ENCODE assay signal across 24 mouse cellular contexts in the genomic region with DNA sequence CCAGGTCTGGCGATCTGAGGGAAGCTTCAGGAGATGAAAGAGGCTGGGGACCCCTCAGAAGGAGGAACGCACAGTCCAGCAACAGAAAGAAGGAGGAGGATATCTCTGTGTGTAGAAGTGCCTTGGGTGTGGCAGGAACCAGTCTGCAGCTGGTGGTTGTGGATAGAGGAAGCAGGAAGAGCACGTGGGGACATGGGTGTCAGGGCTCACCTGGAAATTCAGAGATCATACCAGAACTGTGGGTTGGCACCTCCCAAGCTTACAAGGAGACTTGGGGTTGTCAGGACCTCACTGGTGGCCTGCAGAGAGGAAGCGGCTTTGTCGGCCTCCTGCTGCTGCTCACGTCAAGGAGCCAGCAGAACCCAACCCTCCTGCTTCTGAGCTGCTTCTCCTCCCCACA. TPM values are rescaled to one million over a fixed set of nuclear protein-coding genes. Genes with fewer than 3 reads are reported as not detected.
DNase-seq lines count a peak whose midpoint lies in the region; ATAC-seq and TF ChIP-seq lines count a peak whose summit lies in the region.
"Had no signal": no experiment of that assay in that cellular context is flagged by ENCODE, and none has a peak within 500 bp of the region (broad histone marks: within the 10 kb centered on the region; RNA-seq: fewer than 3 reads in every experiment).

No protein-coding gene starts in this region.

- H3K79me2 ChIP-seq in CH12.LX (replicated peaks; ENCODE audit: control insufficient read depth, extremely low read depth, insufficient read depth, poor library complexity, severe bottlenecking) = 0 out of 2 replicates have a peak, but pooled peaks cover 3% of the 10 kb centered on the region

- peaks cover 40 to 95% of the 10 kb centered on the region in 2 experiments for H3K4me1 ChIP-seq in CH12.LX (ENCODE audit: control insufficient read depth in 1 of 2, insufficient read depth in 2 of 2)
- peaks cover 16% of the 10 kb centered on the region for H3K4me1 ChIP-seq in hindbrain, embryonic 10.5 days (replicated peaks)
- H3K4me1 ChIP-seq: limb, embryonic 12.5 days had no signal

- 0 out of 2 replicates have a peak overlapping the region, but pooled peaks have one; percentile 1 for H3K27ac ChIP-seq in CH12.LX (ENCODE audit: insufficient read depth, low read depth)
- H3K27ac ChIP-seq in hindbrain, embryonic 10.5 days = no peak overlapping the region
- H3K27ac ChIP-seq: limb, embryonic 12.5 days; neural tube, embryonic 12.5 days had no signal

- peak; percentile 77 for DNase-seq in CD4-positive helper T cell, adult 2 months (ENCODE audit: low read depth, low spot score)
- DNase-seq in CH12.LX (ENCODE audit: extremely low read depth) = no peak
- no peak for DNase-seq in hindbrain, embryonic 10.5 days (ENCODE audit: low spot score)
- no peak for DNase-seq in layer of hippocampus, adult 8-10 months (ENCODE audit: low spot score in 2 of 2)
- DNase-seq in lung, postnatal 25 days (ENCODE audit: low spot score) = no peak
- DNase-seq in thymus, postnatal 36 days = no peak
- DNase-seq: adrenal gland, postnatal 10 days; cerebellum, postnatal 36 days; gastrocnemius, postnatal 10 days; heart, postnatal 4 days; kidney, adult 11 months; kidney, postnatal 25 days; layer of hippocampus, postnatal 36 days; lung, postnatal 14 days; midbrain, embryonic 14.5 days; right cerebral cortex, adult 18-20 months; thymus, postnatal 14 days had no signal

- ATAC-seq in inflammation-experienced regulatory T-cells, adult 6 months = peak; percentile 8
- ATAC-seq in megakaryocyte progenitor cell, adult 5-6 weeks (replicated peaks; ENCODE audit: poor library complexity) = peak; percentile 79
- ATAC-seq: forebrain, embryonic 14.5 days had no signal

- no peak overlapping the region for H3K4me3 ChIP-seq in CH12.LX (replicated peaks in 1 of 3; ENCODE audit: low read depth in 2 of 3, low read length in 2 of 3, poor library complexity in 1 of 3)
- H3K4me3 ChIP-seq in hindbrain, embryonic 10.5 days = no peak overlapping the region
- H3K4me3 ChIP-seq: heart, embryonic 12.5 days; limb, embryonic 12.5 days; neural tube, embryonic 12.5 days had no signal

- peaks cover 26 to 55% of the 10 kb centered on the region in 2 experiments for H3K36me3 ChIP-seq in CH12.LX (replicated peaks in 1 of 2; ENCODE audit: control insufficient read depth in 1 of 2, insufficient read depth in 1 of 2, low read length in 1 of 2)
- H3K36me3 ChIP-seq in hindbrain, embryonic 10.5 days = peaks cover 42% of the 10 kb centered on the region

- no peaks in the 10 kb centered on the region for H3K9me3 ChIP-seq in CH12.LX (replicated peaks; ENCODE audit: low read length)
- H3K9me3 ChIP-seq in hindbrain, embryonic 10.5 days = no peaks in the 10 kb centered on the region
- H3K9me3 ChIP-seq: heart, embryonic 12.5 days; limb, embryonic 12.5 days; neural tube, embryonic 12.5 days had no signal

- WGBS in hindbrain, embryonic 10.5 days = 86% methylated on average over 6 of the region's 6 CpGs

- no peak for TF ChIP-seq RAD21 in CH12.LX (IDR thresholded peaks at IDR 0.05; ENCODE audit: low read depth, low read length)

- TF ChIP-seq POLR2A in CH12.LX (IDR thresholded peaks at IDR 0.05; ENCODE audit: low read depth, low read length) = no peak

- H3K27me3 ChIP-seq in CH12.LX (replicated peaks) = no peaks in the 10 kb centered on the region
- no peaks in the 10 kb centered on the region for H3K27me3 ChIP-seq in hindbrain, embryonic 10.5 days (ENCODE audit: insufficient read depth, poor library complexity, severe bottlenecking)
- H3K27me3 ChIP-seq: heart, embryonic 12.5 days; limb, embryonic 12.5 days; neural tube, embryonic 12.5 days had no signal

- TF ChIP-seq EP300 in CH12.LX (IDR thresholded peaks at IDR 0.05; ENCODE audit: low read length) = 0 out of 2 replicates have a peak, but pooled peaks have one; percentile 14

- TF ChIP-seq CTCF in CH12.LX (conservative IDR thresholded peaks at IDR 0.05 in 1 of 2, IDR thresholded peaks at IDR 0.05 in 1 of 2; ENCODE audit: low read depth in 2 of 2, low read length in 2 of 2) = no peak

- dilution Hi-C loops in CH12.LX (cut with MboI; ENCODE audit: extremely low pct_ligation_motif_present, extremely low pct_unique_long_range_greater_than_20kb, low sequenced_read_pairs) = no loop called here

- in situ Hi-C loops in CH12.LX (cut with MboI; ENCODE audit: low pct_ligation_motif_present, low pct_unique_long_range_greater_than_20kb, low sequenced_read_pairs) = no loop called here

- no peak overlapping the region for H3K4me2 ChIP-seq in CH12.LX (ENCODE audit: insufficient read depth, low read depth, poor library complexity, severe bottlenecking)
- H3K4me2 ChIP-seq: heart, embryonic 12.5 days; limb, embryonic 12.5 days; neural tube, embryonic 12.5 days had no signal

- H3K9ac ChIP-seq in CH12.LX (ENCODE audit: insufficient read depth, low read depth) = no peak overlapping the region
- H3K9ac ChIP-seq: heart, embryonic 12.5 days; limb, embryonic 12.5 days; neural tube, embryonic 12.5 days had no signal

TF ChIP-seq in CH12.LX, 34 proteins besides CTCF, POLR2A, EP300 and RAD21:
- TF ChIP-seq RCOR1 (conservative IDR thresholded peaks at IDR 0.05; ENCODE audit: low read depth, low read length) (no peak), ELF1 (IDR thresholded peaks at IDR 0.05; ENCODE audit: low read depth, low read length) (no peak), MAFK (IDR thresholded peaks at IDR 0.05; ENCODE audit: insufficient replicate concordance, low read length) (no peak), PAX5 (IDR thresholded peaks at IDR 0.05; ENCODE audit: low read length) (no peak), MAX (IDR thresholded peaks at IDR 0.05; ENCODE audit: low read length) (peak; percentile 66; the same call in 1 of the 2 replicates), JUND (conservative IDR thresholded peaks at IDR 0.05; ENCODE audit: low read depth, low read length) (no peak), MYC (IDR thresholded peaks at IDR 0.05; ENCODE audit: low read depth, low read length) (no peak), BHLHE40 (IDR thresholded peaks at IDR 0.05; ENCODE audit: low read depth, low read length) (peak; percentile 65), HCFC1 (IDR thresholded peaks at IDR 0.05; ENCODE audit: low read depth, low read length) (no peak)

RNA-seq across cellular contexts. Expression of gene 4930544D05Rik, which starts 18.3 kb away (rescaled TPM):
- total RNA-seq in CH12.LX (2012; rRNA removed) = 0.17 TPM in 1 of 2 replicates, not detected in the other
- total RNA-seq in CH12.LX (2014; rRNA removed) = not detected in 2 replicates
- not detected in 2 replicates for polyA plus RNA-seq in CH12.LX (2012; ENCODE audit: insufficient read length, low read depth)
- not detected for polyA plus RNA-seq in inflammation-experienced regulatory T-cells, adult 6 months (2017; shearing (Covaris generic))
- total RNA-seq in megakaryocyte progenitor cell, adult 5-6 weeks (2015) = not detected in 2 replicates
- not detected in 2 replicates for total RNA-seq in megakaryocyte progenitor cell, adult 5-6 weeks (2017)
- not detected in 2 replicates for polyA plus RNA-seq in hindbrain, embryonic 10.5 days (2016; fragmentation: Nextera tagmentation; extraction: Ambion mirVana)
- 1 to 10 TPM in 1 of 4 experiments, under 1 TPM in 2, not detected in 1; 0.54 to 1.1 (median 0.87) TPM for total RNA-seq in layer of hippocampus, adult 8-10 months (2022)
- total RNA-seq: adrenal gland, postnatal 10 days; gastrocnemius, postnatal 10 days; heart, postnatal 4 days had no signal
- polyA plus RNA-seq: embryonic facial prominence, embryonic 14.5 days; forebrain, embryonic 14.5 days; heart, embryonic 12.5 days; limb, embryonic 12.5 days; midbrain, embryonic 14.5 days; neural tube, embryonic 12.5 days had no signal

RNA-seq across cellular contexts. Expression of gene Chrne, which starts 21.7 kb away (rescaled TPM):
- not detected in 2 replicates for total RNA-seq in CH12.LX (2012; rRNA removed)
- not detected in 2 replicates for total RNA-seq in CH12.LX (2014; rRNA removed)
- not detected in 2 replicates for polyA plus RNA-seq in CH12.LX (2012; ENCODE audit: insufficient read length, low read depth)
- polyA plus RNA-seq in inflammation-experienced regulatory T-cells, adult 6 months (2017; shearing (Covaris generic)) = 1 to 10 TPM in 1 of 3 experiments, under 1 TPM in 2; 0.51 to 3.0 (median 0.78) TPM
- total RNA-seq in megakaryocyte progenitor cell, adult 5-6 weeks (2015) = not detected in 2 replicates
- 0.17 TPM in 1 of 2 replicates, not detected in the other for total RNA-seq in megakaryocyte progenitor cell, adult 5-6 weeks (2017)
- polyA plus RNA-seq in hindbrain, embryonic 10.5 days (2016; fragmentation: Nextera tagmentation; extraction: Ambion mirVana) = not detected in 2 replicates
- total RNA-seq in layer of hippocampus, adult 8-10 months (2022) = 1 to 10 TPM in 1 of 4 experiments, not detected in 3; 1.0 TPM
- total RNA-seq: heart, postnatal 4 days; layer of hippocampus, postnatal 36 days had no signal
- polyA plus RNA-seq: forebrain, embryonic 14.5 days; limb, embryonic 12.5 days; midbrain, embryonic 14.5 days; neural tube, embryonic 12.5 days had no signal

RNA-seq across cellular contexts. Expression of gene Mink1, which starts 34.6 kb away (rescaled TPM):
- total RNA-seq in CH12.LX (2012; rRNA removed) (24.3 and 31.2 TPM in 2 replicates), CH12.LX (2014; rRNA removed) (11.6 and 15.0 TPM in 2 replicates)
- polyA plus RNA-seq in CH12.LX (2012; ENCODE audit: insufficient read length, low read depth) = 79.8 and 82.8 TPM in 2 replicates
- 10 to 100 TPM in 1 of 3 experiments, 1 to 10 TPM in 2; 6.2 to 11.8 (median 9.2) TPM for polyA plus RNA-seq in inflammation-experienced regulatory T-cells, adult 6 months (2017; shearing (Covaris generic))
- 14.4 and 18.0 TPM in 2 replicates for total RNA-seq in megakaryocyte progenitor cell, adult 5-6 weeks (2015)
- total RNA-seq in megakaryocyte progenitor cell, adult 5-6 weeks (2017) = 12.5 and 16.5 TPM in 2 replicates
- 12.6 and 14.6 TPM in 2 replicates for polyA plus RNA-seq in hindbrain, embryonic 10.5 days (2016; fragmentation: Nextera tagmentation; extraction: Ambion mirVana)
- total RNA-seq in layer of hippocampus, adult 8-10 months (2022) = 100 to 1,000 TPM; 419 to 496 (median 460) TPM

RNA-seq across cellular contexts. Expression of gene Gp1ba, which starts 41.6 kb away (rescaled TPM):
- total RNA-seq in CH12.LX (2012; rRNA removed) = 0.25 TPM in 2 replicates
- total RNA-seq in CH12.LX (2014; rRNA removed) = not detected in 2 replicates
- 0.84 and 1.1 TPM in 2 replicates for polyA plus RNA-seq in CH12.LX (2012; ENCODE audit: insufficient read length, low read depth)
- polyA plus RNA-seq in inflammation-experienced regulatory T-cells, adult 6 months (2017; shearing (Covaris generic)) = under 1 TPM; 0.17 to 0.69 (median 0.21) TPM
- 0.66 and 2.3 TPM in 2 replicates for total RNA-seq in megakaryocyte progenitor cell, adult 5-6 weeks (2015)
- 0.08 and 0.20 TPM in 2 replicates for total RNA-seq in megakaryocyte progenitor cell, adult 5-6 weeks (2017)
- polyA plus RNA-seq in hindbrain, embryonic 10.5 days (2016; fragmentation: Nextera tagmentation; extraction: Ambion mirVana) = 0.34 and 0.80 TPM in 2 replicates
- total RNA-seq in layer of hippocampus, adult 8-10 months (2022) = under 1 TPM in 1 of 4 experiments, not detected in 3; 0.21 TPM
- total RNA-seq: layer of hippocampus, postnatal 36 days had no signal

RNA-seq across cellular contexts. Expression of gene Rnf167, which starts 49.7 kb away (rescaled TPM):
- total RNA-seq in CH12.LX (2012; rRNA removed) = 23.5 and 24.0 TPM in 2 replicates
- total RNA-seq in CH12.LX (2014; rRNA removed) = 24.1 and 25.5 TPM in 2 replicates
- 28.0 and 31.7 TPM in 2 replicates for polyA plus RNA-seq in CH12.LX (2012; ENCODE audit: insufficient read length, low read depth)
- polyA plus RNA-seq in inflammation-experienced regulatory T-cells, adult 6 months (2017; shearing (Covaris generic)) = 100 to 1,000 TPM; 276 to 454 (median 423) TPM
- 39.3 and 44.8 TPM in 2 replicates for total RNA-seq in megakaryocyte progenitor cell, adult 5-6 weeks (2015)
- total RNA-seq in megakaryocyte progenitor cell, adult 5-6 weeks (2017) = 30.7 and 37.4 TPM in 2 replicates
- polyA plus RNA-seq in hindbrain, embryonic 10.5 days (2016; fragmentation: Nextera tagmentation; extraction: Ambion mirVana) = 90.6 and 97.1 TPM in 2 replicates
- 100 to 1,000 TPM in 1 of 4 experiments, 10 to 100 TPM in 3; 84.8 to 102 (median 92.8) TPM for total RNA-seq in layer of hippocampus, adult 8-10 months (2022)

Comparison
In these comparisons a context has a peak if more than half of its experiments do, and no peak if none do; other contexts are left out.
1. RNA of gene Mink1, which starts 34.6 kb away (total RNA-seq): 419 to 496 TPM in layer of hippocampus, adult 8-10 months; 11.6 to 31.2 TPM in CH12.LX and 12.5 to 18.0 TPM in megakaryocyte progenitor cell, adult 5-6 weeks; every median in the first group is over 10 times any median in the second.